Comparison of ENCODE assay signal across 8 mouse cellular contexts in the genomic region with DNA sequence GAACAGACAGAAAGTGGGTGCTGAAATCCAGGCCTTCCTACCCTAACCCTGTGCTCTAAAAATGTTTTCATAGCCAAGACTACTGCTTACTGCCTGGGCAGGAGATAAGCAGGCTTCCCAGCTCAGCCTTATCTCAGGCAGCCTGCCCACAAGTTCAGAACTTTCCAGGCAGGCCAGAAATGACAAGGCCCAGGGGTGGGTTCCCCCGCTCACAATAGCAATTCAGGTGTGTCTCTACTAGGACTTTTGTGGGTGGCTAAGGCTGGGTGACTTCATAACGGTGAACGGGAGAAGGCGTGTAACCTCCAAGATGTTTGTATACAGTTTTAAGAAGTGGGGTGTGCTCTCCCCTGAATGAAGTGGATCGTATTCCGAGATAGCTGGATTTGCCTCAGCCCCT. TPM values are rescaled to one million over a fixed set of nuclear protein-coding genes. Genes with fewer than 3 reads are reported as not detected.
DNase-seq lines count a peak whose midpoint lies in the region; ATAC-seq lines count a peak whose summit lies in the region.

No protein-coding gene starts in this region.

- H3K9ac ChIP-seq in limb, embryonic 12.5 days (replicated peaks): peak overlapping the region; percentile 86
- H3K9ac ChIP-seq in neural tube, embryonic 15.5 days (replicated peaks): peak overlapping the region; percentile 86

- peak; percentile 59 for DNase-seq in cerebellum, adult 9-11 months
- DNase-seq in NIH3T3 (ENCODE audit: low read depth): peak; percentile 36
- peak; percentile 71 to 72 for DNase-seq in heart, adult 18-20 months
- no peak for DNase-seq in thymus, postnatal 0 days (ENCODE audit: low spot score)
- no peak for DNase-seq in testis, postnatal 14 days (ENCODE audit: low spot score)

- peak overlapping the region; percentile 98 for H3K27ac ChIP-seq in limb, embryonic 12.5 days
- peak overlapping the region; percentile 99 for H3K27ac ChIP-seq in neural tube, embryonic 15.5 days (replicated peaks)

- no peaks in the 10 kb centered on the region for H3K27me3 ChIP-seq in limb, embryonic 12.5 days
- H3K27me3 ChIP-seq in neural tube, embryonic 15.5 days (replicated peaks): no peaks in the 10 kb centered on the region

- H3K4me2 ChIP-seq in limb, embryonic 12.5 days: peak overlapping the region; percentile 66
- H3K4me2 ChIP-seq in neural tube, embryonic 15.5 days: peak overlapping the region; percentile 70

- ATAC-seq in cerebellum, adult (ENCODE audit: insufficient number of reproducible peaks, low FRiP score, low TSS enrichment): no peak
- ATAC-seq in limb, embryonic 12.5 days (ENCODE audit: insufficient number of reproducible peaks, insufficient read depth, low FRiP score, low TSS enrichment, low read depth): no peak
- 0 out of 2 replicates have a peak, but pooled peaks have one; percentile 17 for ATAC-seq in neural tube, embryonic 15.5 days (ENCODE audit: low FRiP score)

- 12% methylated on average over 6 of the region's 6 CpGs for WGBS in limb, embryonic 12.5 days
- 11% methylated on average over 6 of the region's 6 CpGs for WGBS in neural tube, embryonic 15.5 days

- peak overlapping the region; percentile 80 for H3K4me3 ChIP-seq in limb, embryonic 12.5 days (replicated peaks)
- peak overlapping the region; percentile 92 for H3K4me3 ChIP-seq in neural tube, embryonic 15.5 days (replicated peaks)

- H3K4me1 ChIP-seq in limb, embryonic 12.5 days (replicated peaks): peaks cover 16% of the 10 kb centered on the region
- H3K4me1 ChIP-seq in neural tube, embryonic 15.5 days: peaks cover 20% of the 10 kb centered on the region

- no peaks in the 10 kb centered on the region for H3K9me3 ChIP-seq in limb, embryonic 12.5 days
- H3K9me3 ChIP-seq in neural tube, embryonic 15.5 days (replicated peaks): no peaks in the 10 kb centered on the region

- peaks cover 65% of the 10 kb centered on the region for H3K36me3 ChIP-seq in limb, embryonic 12.5 days
- H3K36me3 ChIP-seq in neural tube, embryonic 15.5 days: peaks cover 25% of the 10 kb centered on the region

RNA-seq across cellular contexts. Expression of a gene that starts 0.7 kb away (rescaled TPM):
- 10 to 100 TPM; 50.0 to 50.8 TPM for total RNA-seq in heart, adult 18-20 months (2021)
- polyA plus RNA-seq in limb, embryonic 12.5 days (2016; fragmentation: Nextera tagmentation; extraction: Ambion mirVana): 123 and 125 TPM in 2 replicates
- 58.3 and 62.5 TPM in 2 replicates for polyA plus RNA-seq in neural tube, embryonic 15.5 days (2015; fragmentation: Nextera tagmentation; extraction: Ambion mirVana)
- 74.7 and 79.0 TPM in 2 replicates for polyA plus RNA-seq in thymus, postnatal 0 days (2015; fragmentation: Nextera tagmentation; extraction: Ambion mirVana)

RNA-seq across cellular contexts. Expression of a gene that starts 8.8 kb away (rescaled TPM):
- total RNA-seq in heart, adult 18-20 months (2021): 10 to 100 TPM; 10.7 TPM
- polyA plus RNA-seq in limb, embryonic 12.5 days (2016; fragmentation: Nextera tagmentation; extraction: Ambion mirVana): 429 and 481 TPM in 2 replicates
- 108 and 149 TPM in 2 replicates for polyA plus RNA-seq in neural tube, embryonic 15.5 days (2015; fragmentation: Nextera tagmentation; extraction: Ambion mirVana)
- 454 and 470 TPM in 2 replicates for polyA plus RNA-seq in thymus, postnatal 0 days (2015; fragmentation: Nextera tagmentation; extraction: Ambion mirVana)

RNA-seq across cellular contexts. Expression of a gene that starts 17.5 kb away (rescaled TPM):
- 10 to 100 TPM; 17.8 to 18.2 TPM for total RNA-seq in heart, adult 18-20 months (2021)
- polyA plus RNA-seq in limb, embryonic 12.5 days (2016; fragmentation: Nextera tagmentation; extraction: Ambion mirVana): 38.1 and 38.6 TPM in 2 replicates
- polyA plus RNA-seq in neural tube, embryonic 15.5 days (2015; fragmentation: Nextera tagmentation; extraction: Ambion mirVana): 30.5 and 34.0 TPM in 2 replicates
- polyA plus RNA-seq in thymus, postnatal 0 days (2015; fragmentation: Nextera tagmentation; extraction: Ambion mirVana): 25.7 and 25.8 TPM in 2 replicates

RNA-seq across cellular contexts. Expression of a gene that starts 18.2 kb away (rescaled TPM):
- total RNA-seq in heart, adult 18-20 months (2021): 10 to 100 TPM; 14.4 to 18.3 TPM
- 28.9 and 30.7 TPM in 2 replicates for polyA plus RNA-seq in limb, embryonic 12.5 days (2016; fragmentation: Nextera tagmentation; extraction: Ambion mirVana)
- 37.4 and 40.8 TPM in 2 replicates for polyA plus RNA-seq in neural tube, embryonic 15.5 days (2015; fragmentation: Nextera tagmentation; extraction: Ambion mirVana)
- polyA plus RNA-seq in thymus, postnatal 0 days (2015; fragmentation: Nextera tagmentation; extraction: Ambion mirVana): 30.1 and 30.5 TPM in 2 replicates

RNA-seq across cellular contexts. Expression of a gene that starts 23.2 kb away (rescaled TPM):
- total RNA-seq in heart, adult 18-20 months (2021): 10 to 100 TPM; 13.7 to 19.6 TPM
- 7.9 and 8.1 TPM in 2 replicates for polyA plus RNA-seq in limb, embryonic 12.5 days (2016; fragmentation: Nextera tagmentation; extraction: Ambion mirVana)
- polyA plus RNA-seq in neural tube, embryonic 15.5 days (2015; fragmentation: Nextera tagmentation; extraction: Ambion mirVana): 21.7 and 24.3 TPM in 2 replicates
- 11.0 and 11.2 TPM in 2 replicates for polyA plus RNA-seq in thymus, postnatal 0 days (2015; fragmentation: Nextera tagmentation; extraction: Ambion mirVana)

Comparison
In these comparisons a context has a peak if more than half of its experiments do, and no peak if none do; other contexts are left out.
1. DNase-seq: peak in cerebellum, adult 9-11 months (single experiment), NIH3T3 (single experiment) and heart, adult 18-20 months (2 of 2); none in thymus, postnatal 0 days (single experiment) and testis, postnatal 14 days (single experiment).